Mouse (Mus musculus): ENCODE measurements at regions not wholly inside any gene's neighbourhood (a gene's known extent, or its start where the extent isn't known, plus 50 kb on each side); places are given as distances from the start of the nearest gene placed in this dataset.
"Not testable (repeated sequence)": the region's sequence is repeated elsewhere in the genome, so short reads cannot be mapped to it uniquely, and the experiment has no call there.

- H3K9me3 ChIP-seq = peaks cover 3% of the 10 kb centered on the region; the same call in 1 of the 2 replicates
- ATAC-seq (ENCODE audit: low read depth) = no peak
- no peaks in the 10 kb centered on the region for H3K36me3 ChIP-seq
- no peaks in the 10 kb centered on the region; the same call in 1 of the 2 replicates for H3K27me3 ChIP-seq
- H3K9ac ChIP-seq = no peak overlapping the region
- peaks cover 9% of the 10 kb centered on the region for H3K4me1 ChIP-seq (replicated peaks)
- no peak overlapping the region for H3K4me2 ChIP-seq
- 89% methylated on average over 4 of the region's 4 CpGs for WGBS
- no peak overlapping the region for H3K4me3 ChIP-seq
- H3K27ac ChIP-seq (replicated peaks) = no peak overlapping the region
These were observed 63.7 kb upstream of the Cpm start for GRCm38 (mm10) chr10:117565529-117566086.

- H3K36me3 ChIP-seq = no peaks in the 10 kb centered on the region
- H3K4me2 ChIP-seq = no peak overlapping the region
- ATAC-seq (ENCODE audit: low read depth) = no peak
- H3K27ac ChIP-seq (replicated peaks) = no peak overlapping the region
- H3K9ac ChIP-seq = no peak overlapping the region
- H3K27me3 ChIP-seq = no peaks in the 10 kb centered on the region; the same call in 1 of the 2 replicates
- no peak overlapping the region for H3K4me3 ChIP-seq
- 94% methylated on average over 3 of the region's 3 CpGs for WGBS
- peaks cover 13% of the 10 kb centered on the region for H3K4me1 ChIP-seq (replicated peaks)
- H3K9me3 ChIP-seq = peaks cover 3% of the 10 kb centered on the region; the same call in 1 of the 2 replicates
These were observed 64.2 kb upstream of the Cpm start for GRCm38 (mm10) chr10:117565110-117565509.

GRCm38 (mm10) chr10:117564118-117565040 lies 64.9 kb upstream of the Cpm start:
- Histone ChIP-seq H3K4me2 (no peak overlapping the region), H3K27ac (replicated peaks) (no peak overlapping the region), H3K27me3 (no peaks in the 10 kb centered on the region; the same call in 1 of the 2 replicates), H3K9ac (no peak overlapping the region), H3K36me3 (no peaks in the 10 kb centered on the region), H3K9me3 (peaks cover 3% of the 10 kb centered on the region; the same call in 1 of the 2 replicates), H3K4me3 (no peak overlapping the region), H3K4me1 (replicated peaks) (peaks cover 20% of the 10 kb centered on the region)
- 16% methylated on average over 12 of the region's 12 CpGs for WGBS
- no peak for ATAC-seq (ENCODE audit: low read depth)

- no peaks in the 10 kb centered on the region for H3K27me3 ChIP-seq
- H3K4me2 ChIP-seq = no peak overlapping the region
- WGBS = 44% methylated on average over 8 of the region's 8 CpGs
- H3K4me3 ChIP-seq = no peak overlapping the region
- H3K27ac ChIP-seq (replicated peaks) = no peak overlapping the region
- H3K36me3 ChIP-seq = no peaks in the 10 kb centered on the region
- no peak for ATAC-seq (ENCODE audit: low read depth)
- peaks cover 22% of the 10 kb centered on the region for H3K4me1 ChIP-seq (replicated peaks)
- peaks cover 3% of the 10 kb centered on the region; the same call in 1 of the 2 replicates for H3K9me3 ChIP-seq
- H3K9ac ChIP-seq = no peak overlapping the region
These were observed 65.7 kb upstream of the Cpm start for GRCm38 (mm10) chr10:117563429-117564117.

GRCm38 (mm10) chr10:117562850-117563248 lies 66.5 kb upstream of the Cpm start:
- H3K4me2 ChIP-seq; H3K27me3 ChIP-seq; H3K9me3 ChIP-seq; H3K27ac ChIP-seq (replicated peaks); H3K4me3 ChIP-seq; H3K9ac ChIP-seq; H3K36me3 ChIP-seq; ATAC-seq (ENCODE audit: low read depth): not testable (repeated sequence)
- peaks cover 22% of the 10 kb centered on the region for H3K4me1 ChIP-seq (replicated peaks)
- 85% methylated on average over 3 of the region's 3 CpGs for WGBS

- 91% methylated on average over 13 of the region's 13 CpGs for WGBS
- Histone ChIP-seq H3K27me3 (no peaks in the 10 kb centered on the region), H3K27ac (replicated peaks) (no peak overlapping the region), H3K4me3 (no peak overlapping the region), H3K9me3 (peaks cover 3% of the 10 kb centered on the region; the same call in 1 of the 2 replicates), H3K4me2 (no peak overlapping the region), H3K4me1 (replicated peaks) (peaks cover 22% of the 10 kb centered on the region), H3K9ac (no peak overlapping the region), H3K36me3 (no peaks in the 10 kb centered on the region)
- ATAC-seq (ENCODE audit: low read depth) = no peak
These were observed 67.1 kb upstream of the Cpm start for GRCm38 (mm10) chr10:117561909-117562849.

- Histone ChIP-seq H3K9me3 (peaks cover 2% of the 10 kb centered on the region; the same call in 1 of the 2 replicates), H3K4me1 (replicated peaks) (peaks cover 22% of the 10 kb centered on the region), H3K27me3 (no peaks in the 10 kb centered on the region), H3K4me2 (no peak overlapping the region), H3K36me3 (no peaks in the 10 kb centered on the region), H3K27ac (replicated peaks) (no peak overlapping the region), H3K9ac (no peak overlapping the region), H3K4me3 (no peak overlapping the region)
- ATAC-seq (ENCODE audit: low read depth) = no peak
- WGBS = 76% methylated on average over 5 of the region's 5 CpGs
These were observed 68.0 kb upstream of the Cpm start for GRCm38 (mm10) chr10:117561279-117561820.

- Histone ChIP-seq H3K27me3 (no peaks in the 10 kb centered on the region), H3K4me1 (replicated peaks) (peaks cover 22% of the 10 kb centered on the region), H3K9me3 (no peaks in the 10 kb centered on the region), H3K27ac (replicated peaks) (no peak overlapping the region), H3K4me3 (no peak overlapping the region), H3K36me3 (no peaks in the 10 kb centered on the region), H3K4me2 (0 out of 2 replicates have a peak overlapping the region, but pooled peaks have one; percentile 9), H3K9ac (no peak overlapping the region)
- WGBS = 79% methylated on average over 9 of the region's 9 CpGs
- peak; percentile 19; the same call in 1 of the 2 replicates for ATAC-seq (ENCODE audit: low read depth)
These were observed 68.7 kb upstream of the Cpm start for GRCm38 (mm10) chr10:117560396-117561278.

- ATAC-seq (ENCODE audit: low read depth) = peak; percentile 15; the same call in 1 of the 2 replicates
- no peaks in the 10 kb centered on the region for H3K9me3 ChIP-seq
- no peak overlapping the region for H3K4me3 ChIP-seq
- H3K27me3 ChIP-seq = no peaks in the 10 kb centered on the region; the same call in 1 of the 2 replicates
- peaks cover 22% of the 10 kb centered on the region for H3K4me1 ChIP-seq (replicated peaks)
- 41% methylated on average over 17 of the region's 17 CpGs for WGBS
- H3K27ac ChIP-seq (replicated peaks) = no peak overlapping the region
- H3K9ac ChIP-seq = no peak overlapping the region
- no peaks in the 10 kb centered on the region for H3K36me3 ChIP-seq
- H3K4me2 ChIP-seq = peak overlapping the region; percentile 9; the same call in 1 of the 2 replicates
These were observed 69.5 kb upstream of the Cpm start for GRCm38 (mm10) chr10:117559615-117560395.
